Mouse (Mus musculus) midbrain, postnatal 0 days (tissue): ENCODE data around the gene Ube2s. TPM values are rescaled to one million over a fixed set of nuclear protein-coding genes. Genes with fewer than 3 reads are reported as not detected.
"Not testable (repeated sequence)": the region's sequence is repeated elsewhere in the genome, so short reads cannot be mapped to it uniquely, and the experiment has no call there.

ENCODE experiments used
- ATAC-seq: fragments of 200-750 bp; cut with Nextera tagmentation; 2 replicates; pipeline ENCODE4 v1.8.0; 2017; ENCODE audit warnings: moderate number of reproducible peaks, mild to moderate bottlenecking, moderate TSS enrichment, moderate library complexity; ENCODE audit not compliant: low FRiP score
- DNase-seq: peaks from one replicate; pipeline ENCODE4 v3.0.0-alpha.2; 2015; ENCODE audit warnings: low spot score
- H3K27ac ChIP-seq: fragments of 300-500 bp; sonication (generic); 2 replicates; pipeline ENCODE4 v1.5.1; 2014; ENCODE audit warnings: low read depth, mild to moderate bottlenecking, low read length, mixed read lengths
- H3K27me3 ChIP-seq: fragments of 300-500 bp; sonication (generic); 2 replicates; pipeline ENCODE4 v1.6.1; 2014; ENCODE audit warnings: low read length, control low read depth, mixed read lengths; ENCODE audit not compliant: insufficient read depth
- H3K36me3 ChIP-seq: fragments of 300-500 bp; sonication (generic); 2 replicates; pipeline ENCODE4 v1.6.1; 2014; ENCODE audit warnings: low read length, control low read depth, mixed read lengths; ENCODE audit not compliant: insufficient read depth
- H3K4me1 ChIP-seq: fragments of 300-500 bp; sonication (generic); 2 replicates; pipeline ENCODE4 v1.6.1; 2014; ENCODE audit warnings: mild to moderate bottlenecking, control low read depth, antibody characterized with exemption, low read length, mixed read lengths; ENCODE audit not compliant: insufficient read depth
- H3K4me2 ChIP-seq: fragments of 300-500 bp; sonication (generic); 2 replicates; pipeline ENCODE4 v1.6.1; 2014; ENCODE audit warnings: low read depth, mild to moderate bottlenecking, low read length, mixed read lengths; ENCODE audit not compliant: poor library complexity, severe bottlenecking
- H3K4me3 ChIP-seq: fragments of 300-500 bp; sonication (generic); 2 replicates; pipeline ENCODE4 v1.5.1; 2014; ENCODE audit warnings: low read depth, mild to moderate bottlenecking, low read length, moderate library complexity
- H3K9ac ChIP-seq: fragments of 300-500 bp; sonication (generic); replicated peaks from 2 replicates; pipeline ENCODE4 v1.6.1; 2014; ENCODE audit warnings: mild to moderate bottlenecking, low read length, moderate library complexity, mixed read lengths; ENCODE audit not compliant: poor library complexity, severe bottlenecking
- H3K9me3 ChIP-seq: fragments of 300-500 bp; sonication (generic); 2 replicates; pipeline ENCODE4 v1.6.1; 2016; ENCODE audit warnings: low read length, control low read depth
- CTCF ChIP-seq: IDR thresholded peaks from 2 replicates; pipeline ENCODE4 v1.5.1; 2016; ENCODE audit warnings: antibody characterized with exemption, mild to moderate bottlenecking
- WGBS: fragments of 180-500 bp; shearing (Covaris S2); extraction: QIAGEN DNeasy Blood & Tissue Kit; methylation state at CpG from one replicate; pipeline ENCODE4 v1.1.7; 2014; 5-methylcytosine and 5-hydroxymethylcytosine counted together
- polyA plus RNA-seq: library from polyadenylated mRNA; unstranded; fragments of >200 nt; fragmentation: Nextera tagmentation; extraction: Ambion mirVana; gene quantifications from 2 replicates; pipeline ENCODE4 v1.2.1, GENCODE M21; 2015
- total RNA-seq: library from RNA; depleted of rRNA; stranded (reverse); fragments of >200 nt; gene quantifications from 2 replicates; pipeline ENCODE4 v1.2.3, GENCODE M21; 2014

Ube2s gene
- total and polyA plus RNA-seq, 2 experiments from 2014 or later: 210 to 264 TPM

DNA sequence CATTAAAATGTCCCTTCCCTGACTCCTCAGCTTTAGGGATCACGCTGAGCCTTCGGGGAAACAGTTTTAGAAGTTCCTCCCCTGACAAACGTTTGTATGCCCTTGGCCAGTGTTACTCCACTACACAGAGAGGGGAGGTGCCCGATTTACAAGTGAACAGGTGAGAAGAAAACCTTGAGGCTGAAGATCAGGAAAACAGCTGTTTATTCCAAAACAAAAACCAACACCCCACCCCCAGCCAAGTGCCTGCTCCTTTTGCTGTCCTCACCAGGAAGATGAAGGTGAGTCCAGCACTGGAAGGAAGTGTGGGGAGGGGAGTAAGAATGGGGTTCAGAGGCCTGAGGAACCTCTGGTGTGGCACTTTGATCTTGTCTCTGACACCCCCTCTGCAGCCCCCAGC, 13.0 kb upstream of the Ube2s start:
- no peak overlapping the region for H3K27ac ChIP-seq
- DNase-seq: no peak
- no peak for ATAC-seq
- no peaks in the 10 kb centered on the region for H3K9me3 ChIP-seq
- H3K27me3 ChIP-seq: no peaks in the 10 kb centered on the region
- H3K4me2 ChIP-seq: no peak overlapping the region
- H3K9ac ChIP-seq: no peak overlapping the region
- 55% methylated on average over 4 of the region's 4 CpGs for WGBS
- peaks cover 38% of the 10 kb centered on the region for H3K36me3 ChIP-seq
- H3K4me1 ChIP-seq: no peaks in the 10 kb centered on the region
- H3K4me3 ChIP-seq: no peak overlapping the region
- TF ChIP-seq CTCF: no peak

DNA sequence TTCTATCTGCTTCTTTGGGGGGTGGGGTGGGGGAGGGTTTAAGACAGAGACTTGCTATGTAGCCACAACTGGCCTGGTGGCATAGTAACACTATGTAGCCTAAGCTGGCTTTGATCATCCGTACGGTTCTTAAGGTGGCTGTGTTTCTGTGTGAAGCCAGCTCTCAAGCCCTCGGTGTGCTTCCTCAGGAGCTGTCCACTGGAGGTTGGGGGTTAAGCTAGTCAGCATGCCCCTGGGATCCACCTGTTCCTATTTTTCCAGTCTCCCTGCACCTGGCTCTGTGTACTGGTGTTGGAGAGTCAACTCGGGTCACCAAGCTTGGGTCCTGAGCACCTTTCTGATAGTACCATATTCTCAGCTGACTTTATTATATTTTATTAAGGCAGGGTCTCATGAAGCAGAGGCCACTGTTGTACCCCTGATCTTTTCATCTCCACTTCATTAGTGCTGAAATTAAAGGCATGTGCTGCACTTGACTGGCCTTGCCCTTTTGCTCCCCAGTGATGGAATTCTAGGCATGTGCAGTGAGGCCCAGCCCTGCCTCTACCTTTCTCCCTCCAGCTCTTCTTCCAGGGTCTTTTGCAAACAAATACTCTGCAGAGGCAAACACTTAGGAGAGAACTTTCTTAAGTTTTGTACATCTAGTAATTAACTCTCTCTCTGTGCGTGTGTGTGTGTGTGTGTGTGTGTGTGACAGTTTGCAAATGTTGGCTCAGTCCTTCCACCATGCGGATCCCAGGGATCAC, 9.9 kb upstream of the Ube2s start:
- DNase-seq (no peak), ATAC-seq (no peak)
- no peak overlapping the region for H3K27ac ChIP-seq
- H3K36me3 ChIP-seq: peaks cover 22% of the 10 kb centered on the region
- no peak overlapping the region for H3K4me3 ChIP-seq
- no peak for TF ChIP-seq CTCF
- no peak overlapping the region for H3K4me2 ChIP-seq
- no peak overlapping the region for H3K9ac ChIP-seq
- WGBS: 69% methylated on average over 6 of the region's 6 CpGs
- no peaks in the 10 kb centered on the region for H3K27me3 ChIP-seq
- no peaks in the 10 kb centered on the region for H3K4me1 ChIP-seq
- no peaks in the 10 kb centered on the region for H3K9me3 ChIP-seq

DNA sequence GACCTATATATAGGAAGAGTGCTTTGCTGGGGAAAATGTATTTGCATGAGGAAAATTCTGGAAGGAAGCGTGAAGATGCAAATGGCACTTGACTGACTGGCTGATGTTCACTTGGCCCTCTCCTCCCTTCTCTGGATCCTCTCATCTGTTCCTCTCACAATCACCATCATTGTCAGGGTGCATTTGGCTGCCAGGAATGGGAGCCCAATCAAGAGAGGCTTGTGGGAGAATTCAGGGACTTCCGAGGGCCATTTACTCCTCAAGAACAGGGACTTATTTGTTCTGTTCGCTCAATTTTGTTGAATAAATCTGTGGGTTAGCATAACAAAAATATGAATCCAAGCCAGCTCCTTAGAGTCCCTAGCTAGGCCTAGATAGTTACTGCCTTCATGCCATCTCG, 9.3 kb upstream of the Ube2s start:
- H3K4me1 ChIP-seq: no peaks in the 10 kb centered on the region
- TF ChIP-seq CTCF: no peak
- ATAC-seq: no peak
- H3K9me3 ChIP-seq: no peaks in the 10 kb centered on the region
- no peak overlapping the region for H3K27ac ChIP-seq
- 77% methylated on average over 4 of the region's 4 CpGs for WGBS
- no peak overlapping the region for H3K4me2 ChIP-seq
- peak; percentile 46 for DNase-seq
- no peak overlapping the region for H3K9ac ChIP-seq
- H3K4me3 ChIP-seq: no peak overlapping the region
- H3K36me3 ChIP-seq: peaks cover 16% of the 10 kb centered on the region
- no peaks in the 10 kb centered on the region for H3K27me3 ChIP-seq

DNA sequence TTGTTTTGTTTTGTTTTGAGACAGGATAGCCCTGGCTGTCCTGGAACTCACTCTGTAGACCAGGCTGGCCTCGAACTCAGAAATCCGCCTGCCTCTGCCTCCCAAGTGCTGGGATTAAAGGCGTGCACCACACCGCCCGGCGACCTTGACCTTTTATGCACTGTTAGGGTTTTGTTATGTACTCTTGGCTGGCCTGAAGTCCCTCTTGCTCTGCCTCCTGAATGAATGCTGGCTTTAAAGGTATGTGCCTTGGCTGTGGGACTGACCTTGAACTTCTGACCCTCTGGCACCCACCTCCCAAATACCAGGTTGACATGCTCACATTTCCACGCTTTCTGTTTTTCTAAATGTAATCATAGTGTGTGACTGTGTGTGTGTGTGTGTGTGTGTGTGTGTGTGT, 8.5 kb upstream of the Ube2s start:
- ATAC-seq, H3K4me1 ChIP-seq, H3K4me3 ChIP-seq, DNase-seq, H3K27me3 ChIP-seq, H3K9ac ChIP-seq, H3K9me3 ChIP-seq, H3K4me2 ChIP-seq, H3K27ac ChIP-seq: not testable (repeated sequence)
- WGBS: 89% methylated on average over 7 of the region's 7 CpGs
- H3K36me3 ChIP-seq: peaks cover 13% of the 10 kb centered on the region; the same call in 1 of the 2 replicates

DNA sequence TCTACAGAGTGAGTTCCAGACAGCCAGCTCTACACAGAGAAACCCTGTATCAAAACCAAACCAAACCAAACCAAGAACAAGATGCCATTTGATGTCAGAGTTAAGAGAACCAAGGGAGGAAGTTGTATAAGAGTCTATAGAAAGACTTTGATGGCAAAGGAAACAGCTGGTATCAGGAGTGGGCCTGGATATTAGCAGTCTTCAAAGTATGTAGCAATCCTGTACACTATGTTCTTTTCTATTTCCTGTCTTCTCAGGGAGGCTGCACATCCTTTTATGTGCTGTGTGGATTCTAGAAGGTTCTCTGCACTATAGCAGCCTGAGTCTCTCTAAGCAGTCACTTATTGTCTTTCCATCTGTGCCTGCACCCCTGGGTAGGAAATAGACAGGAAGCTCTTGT, 4.2 kb upstream of the Ube2s start:
- H3K27me3 ChIP-seq: no peaks in the 10 kb centered on the region
- H3K9ac ChIP-seq: no peak overlapping the region
- H3K4me1 ChIP-seq: peaks cover 5% of the 10 kb centered on the region; the same call in 1 of the 2 replicates
- no peak overlapping the region for H3K4me2 ChIP-seq
- H3K36me3 ChIP-seq: peaks cover under 1% of the 10 kb centered on the region; the same call in 1 of the 2 replicates
- TF ChIP-seq CTCF: no peak
- H3K9me3 ChIP-seq: no peaks in the 10 kb centered on the region
- no peak for ATAC-seq
- H3K27ac ChIP-seq: no peak overlapping the region
- no peak overlapping the region for H3K4me3 ChIP-seq
- DNase-seq: no peak

DNA sequence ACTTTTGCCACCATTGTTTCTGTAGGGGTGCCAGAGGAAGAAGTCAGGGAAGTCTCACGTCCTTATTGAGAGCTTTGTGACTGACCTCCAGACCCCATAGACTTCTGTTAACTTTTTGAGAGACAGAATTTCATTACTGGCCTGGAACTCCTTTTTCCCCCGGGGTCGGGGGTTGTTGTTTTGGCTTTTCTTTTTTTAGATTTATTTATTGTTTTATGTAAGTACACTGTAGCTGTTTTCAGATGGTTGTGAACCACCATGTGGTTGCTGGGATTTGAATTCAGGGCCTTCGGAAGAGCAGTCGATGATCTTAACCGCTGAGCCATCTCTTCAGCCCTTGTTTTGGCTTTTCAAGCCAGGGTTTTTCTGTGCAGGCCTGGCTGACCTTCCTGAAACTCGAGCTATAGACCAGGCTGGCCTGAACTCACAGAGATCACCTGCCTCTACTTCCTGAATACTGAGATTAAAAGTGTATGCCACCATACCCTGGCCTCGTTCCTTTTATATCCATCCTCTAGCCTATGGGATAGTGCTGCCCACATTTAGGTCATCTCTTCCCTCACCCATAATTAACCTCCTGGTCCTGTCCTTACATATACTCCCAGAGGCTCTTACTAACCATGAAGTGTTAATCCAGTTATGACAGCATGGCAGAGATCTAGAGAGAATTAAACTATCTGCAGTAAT, 858 bp upstream of the Ube2s start:
- peak overlapping the region; percentile 85 for H3K27ac ChIP-seq
- H3K4me2 ChIP-seq: peak overlapping the region; percentile 73
- H3K4me1 ChIP-seq: peaks cover 8% of the 10 kb centered on the region; the same call in 1 of the 2 replicates
- no peak for ATAC-seq
- H3K9ac ChIP-seq: peak overlapping the region; percentile 46; the same call in 1 of the 2 replicates
- H3K36me3 ChIP-seq: no peaks in the 10 kb centered on the region
- no peak for TF ChIP-seq CTCF
- H3K9me3 ChIP-seq: no peaks in the 10 kb centered on the region
- DNase-seq: no peak
- peak overlapping the region; percentile 94 for H3K4me3 ChIP-seq
- no peaks in the 10 kb centered on the region for H3K27me3 ChIP-seq
- 24% methylated on average over 8 of the region's 8 CpGs for WGBS
